Mouse (Mus musculus) heart, adult 11 months (tissue): ENCODE measurements around the gene Pim1.
A peak's percentile ranks its signal among the peaks of the same experiment; 100 is the strongest.
"Not testable (repeated sequence)": the region's sequence is repeated elsewhere in the genome, so short reads cannot be mapped to it uniquely, and the experiment has no call there.

Experiments
- DNase-seq: peaks from one replicate; pipeline ENCODE4 v3.0.0; 2022

The Pim1 gene

DNA sequence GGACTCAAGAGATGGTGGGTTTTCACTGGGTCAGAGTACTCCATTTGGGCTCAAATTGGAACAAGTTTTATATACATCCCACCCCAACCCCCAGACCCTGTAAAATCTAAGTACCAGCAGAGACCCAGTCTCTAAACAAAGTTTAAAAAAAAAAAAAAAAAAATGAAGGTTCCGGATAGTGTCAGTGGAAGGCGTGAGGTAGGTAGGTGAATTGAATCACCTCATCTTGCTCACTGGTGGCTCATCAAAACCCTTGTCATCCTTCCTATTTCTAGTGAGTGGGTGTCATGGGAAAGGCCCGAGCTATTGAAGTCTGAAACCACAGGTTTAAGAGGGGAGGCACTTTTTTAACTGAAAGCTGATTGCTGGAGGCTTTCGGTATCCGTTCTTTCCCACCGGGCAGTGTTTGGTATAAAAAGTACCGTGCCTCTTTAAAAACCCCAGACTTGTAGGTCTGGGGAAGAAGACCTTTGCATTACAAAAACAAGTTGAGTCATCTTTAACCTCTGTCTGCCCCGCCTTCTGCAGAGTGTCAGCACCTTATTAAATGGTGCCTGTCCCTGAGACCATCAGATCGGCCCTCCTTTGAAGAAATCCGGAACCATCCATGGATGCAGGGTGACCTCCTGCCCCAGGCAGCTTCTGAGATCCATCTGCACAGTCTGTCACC is 3.6 kb downstream of the Pim1 start:
- no peak for DNase-seq

DNA sequence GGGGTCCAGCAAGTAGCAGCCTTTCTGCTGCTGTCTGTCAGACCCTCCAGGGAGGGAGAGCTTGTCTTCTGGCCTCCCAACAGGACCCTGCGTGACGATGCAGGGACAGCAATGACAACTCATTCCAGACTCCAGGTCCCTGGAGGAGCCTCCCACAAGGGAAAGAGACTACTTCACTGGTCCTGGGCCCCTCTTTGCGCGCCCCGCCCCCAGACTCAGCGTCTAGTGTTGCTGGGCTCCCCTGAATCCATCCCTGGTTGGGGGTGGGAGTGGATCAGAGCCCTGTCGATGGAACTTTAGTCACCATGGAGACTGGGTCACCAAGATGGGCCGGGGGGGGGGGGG is 4.2 kb downstream of the Pim1 start:
- no peak for DNase-seq

DNA sequence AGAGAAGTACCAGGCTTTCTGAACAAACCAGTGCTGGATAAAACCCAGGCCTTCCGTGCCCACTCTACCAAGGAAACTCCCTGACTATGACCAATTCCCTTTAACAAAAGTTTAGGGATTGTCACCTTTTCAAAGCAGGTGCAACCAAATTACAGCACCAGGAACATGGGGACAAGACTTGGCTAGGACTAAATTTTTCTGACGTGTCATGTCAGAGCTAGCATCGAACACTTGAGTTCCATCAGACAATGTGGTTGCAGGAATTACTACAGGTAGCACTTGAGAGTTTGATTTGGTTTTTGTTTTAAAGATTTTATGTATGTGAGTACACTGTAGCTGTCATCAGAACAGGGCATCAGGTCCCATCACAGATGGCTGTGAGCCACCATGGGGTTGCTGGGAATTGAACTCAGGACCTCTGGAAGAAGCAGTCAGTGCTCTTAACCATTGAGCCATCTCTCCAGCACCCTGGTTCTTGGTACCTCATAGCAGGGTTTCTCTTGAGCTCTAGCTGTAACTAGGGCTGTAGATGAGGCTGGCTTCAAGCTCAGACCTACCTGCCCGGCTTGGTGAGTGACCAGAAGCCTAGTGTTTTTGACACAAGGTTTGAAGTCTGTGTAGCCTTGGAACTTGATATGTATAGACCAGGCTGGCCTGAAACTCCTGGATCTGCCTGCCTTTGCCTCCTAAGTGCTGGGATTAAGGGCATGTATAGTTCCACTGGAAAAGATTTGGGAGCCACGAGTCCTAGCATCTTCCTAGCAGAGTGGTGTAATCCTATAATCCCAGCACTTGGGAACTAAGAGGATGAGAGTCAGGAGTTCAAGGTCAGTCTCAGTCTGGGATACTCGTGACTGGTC is 5.9 kb downstream of the Pim1 start:
- DNase-seq = no peak

DNA sequence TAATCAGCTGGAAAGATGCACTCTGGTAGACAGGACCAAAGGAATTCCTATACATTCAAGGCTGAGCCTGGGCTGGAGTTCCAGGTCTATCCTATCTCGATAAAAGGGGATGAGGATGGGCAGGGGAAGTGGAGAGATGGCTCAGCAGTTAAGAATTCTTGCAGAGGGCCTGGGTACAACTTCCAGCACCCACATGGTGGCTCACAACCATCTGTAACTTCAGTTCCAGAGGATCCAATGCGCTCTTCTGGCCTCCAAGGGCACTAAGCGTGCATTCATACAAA is 6.5 kb downstream of the Pim1 start:
- DNase-seq = no peak

DNA sequence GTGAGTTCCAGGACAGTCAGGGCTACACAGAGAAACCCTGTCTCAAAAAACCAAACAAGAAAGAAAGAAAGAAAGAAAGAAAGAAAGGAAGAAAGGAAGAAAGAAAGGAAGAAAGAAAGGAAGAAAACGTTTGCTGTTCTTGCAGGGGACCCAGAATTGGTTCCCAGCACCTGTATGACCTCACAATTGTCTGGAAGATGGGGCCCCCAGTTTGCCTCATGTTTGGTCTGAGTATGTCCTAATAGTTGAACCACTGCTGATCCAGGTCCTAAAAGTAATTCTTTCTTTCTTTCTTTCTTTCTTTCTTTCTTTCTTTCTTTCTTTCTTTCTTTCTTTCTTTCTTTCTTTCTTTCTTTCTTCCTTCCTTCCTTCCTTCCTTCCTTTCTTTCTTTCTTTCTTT is 6.9 kb downstream of the Pim1 start:
- DNase-seq = not testable (repeated sequence)

DNA sequence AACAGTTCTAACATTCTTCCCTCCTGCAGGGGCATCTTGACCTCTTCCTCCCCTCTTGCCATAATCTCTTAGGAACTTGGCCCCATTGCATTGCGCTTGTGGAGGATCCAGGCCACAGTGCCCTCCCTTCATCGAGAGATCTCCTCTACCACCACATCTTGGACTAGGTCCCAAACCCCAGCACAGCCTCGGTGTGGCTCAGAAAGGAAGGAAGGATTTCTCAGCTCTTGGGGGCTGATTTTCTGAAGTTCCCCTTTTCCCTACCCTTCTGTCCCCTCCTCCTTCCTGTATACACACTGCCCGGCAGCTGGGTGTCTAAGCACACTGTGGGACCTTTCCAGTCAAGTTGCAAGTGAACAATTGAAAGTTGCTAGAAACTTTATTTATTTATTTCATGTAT is 7.5 kb downstream of the Pim1 start:
- DNase-seq = peak; percentile 97

DNA sequence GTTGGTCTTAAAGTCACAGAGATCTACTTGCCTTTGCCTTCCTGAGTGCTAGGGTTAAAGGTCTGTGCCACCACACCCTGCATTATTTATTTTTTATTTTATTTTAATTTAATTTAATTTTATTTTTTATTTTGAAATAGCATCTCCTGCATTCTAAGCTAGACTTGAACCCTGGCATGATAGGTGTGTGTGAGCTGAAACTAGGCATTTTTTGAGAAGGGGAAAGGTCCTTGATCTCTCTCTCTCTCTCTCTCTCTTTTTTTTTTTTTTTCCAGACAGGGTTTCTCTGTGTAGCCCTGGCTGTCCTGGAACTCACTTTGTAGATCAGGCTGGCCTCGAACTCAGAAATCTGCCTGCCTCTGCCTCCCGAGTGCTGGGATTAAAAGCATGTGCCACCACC is 8.4 kb downstream of the Pim1 start:
- DNase-seq = not testable (repeated sequence)

DNA sequence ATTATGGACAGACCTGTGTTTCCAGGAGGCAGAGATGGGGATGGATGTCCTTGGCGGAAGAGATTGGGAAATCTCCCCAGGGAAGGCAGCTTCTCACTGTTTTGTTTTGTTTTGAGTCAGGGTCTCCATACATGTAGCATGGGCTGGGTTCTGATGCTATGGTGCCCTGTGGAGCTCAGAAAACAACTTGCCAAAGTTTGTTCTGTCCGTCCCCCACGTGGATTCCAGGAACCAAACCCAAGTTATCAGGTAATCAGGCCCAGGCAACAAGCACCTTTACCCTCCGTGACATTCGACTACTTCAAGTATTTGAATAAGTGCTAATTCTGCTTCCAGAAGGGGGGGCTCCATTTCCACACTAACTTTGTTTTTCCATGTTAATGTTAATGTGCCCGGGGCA is 9.0 kb downstream of the Pim1 start:
- DNase-seq = no peak

DNA sequence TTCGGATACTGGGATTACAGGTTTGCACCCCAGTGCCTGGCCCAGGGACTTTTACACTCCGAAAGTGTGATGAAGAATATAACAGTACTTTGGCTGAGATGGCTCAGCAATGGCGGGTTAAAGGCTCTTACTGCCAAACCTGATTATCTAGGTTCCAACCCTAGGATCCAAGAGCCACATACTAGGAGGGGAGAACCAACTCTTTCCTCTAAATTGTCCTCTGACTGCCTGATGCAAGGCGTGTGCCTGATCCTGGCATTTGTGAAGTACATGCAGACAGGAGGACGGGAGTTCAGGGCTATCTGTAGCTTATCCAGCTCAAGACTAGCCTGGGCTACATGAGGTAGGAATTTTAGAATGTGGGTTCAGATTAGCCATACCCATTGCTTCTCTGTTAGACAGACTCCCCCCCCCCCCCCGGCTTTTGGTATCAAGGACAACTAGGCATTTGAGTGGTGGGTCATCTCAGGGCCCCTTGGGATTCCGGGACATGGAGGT is 9.7 kb downstream of the Pim1 start:
- no peak for DNase-seq

DNA sequence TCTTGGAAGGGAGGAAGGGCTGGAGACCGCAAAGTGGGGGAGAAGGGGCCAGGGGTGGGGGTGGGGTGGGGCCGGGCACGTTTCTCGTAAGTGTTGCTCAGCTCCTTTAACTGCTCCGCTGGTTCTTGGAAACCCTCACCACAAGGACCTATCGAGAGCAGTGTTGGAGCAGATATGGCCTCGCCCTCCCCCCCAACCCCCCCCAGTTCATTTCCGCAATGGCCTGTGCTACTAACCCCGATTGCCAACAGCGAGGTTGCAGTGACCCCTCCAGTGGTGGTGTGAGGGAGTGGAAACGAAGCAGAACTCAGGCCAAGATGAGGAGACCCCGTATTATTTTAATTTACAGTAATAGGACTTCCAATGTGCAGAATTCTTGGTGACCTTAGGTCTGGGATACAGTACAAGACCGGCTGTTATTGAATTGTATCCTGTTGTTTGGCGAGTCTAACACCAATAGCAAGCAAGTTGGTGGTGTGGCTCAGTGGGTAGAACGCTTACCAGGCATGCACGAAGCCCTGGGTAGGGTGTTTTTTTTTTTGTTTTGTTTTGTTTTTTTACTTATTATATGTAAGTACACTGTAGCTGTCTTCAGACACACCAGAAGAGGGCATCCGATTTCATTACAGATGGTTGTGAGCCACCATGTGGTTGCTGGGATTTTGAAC is 10.4 kb downstream of the Pim1 start:
- DNase-seq = no peak

DNA sequence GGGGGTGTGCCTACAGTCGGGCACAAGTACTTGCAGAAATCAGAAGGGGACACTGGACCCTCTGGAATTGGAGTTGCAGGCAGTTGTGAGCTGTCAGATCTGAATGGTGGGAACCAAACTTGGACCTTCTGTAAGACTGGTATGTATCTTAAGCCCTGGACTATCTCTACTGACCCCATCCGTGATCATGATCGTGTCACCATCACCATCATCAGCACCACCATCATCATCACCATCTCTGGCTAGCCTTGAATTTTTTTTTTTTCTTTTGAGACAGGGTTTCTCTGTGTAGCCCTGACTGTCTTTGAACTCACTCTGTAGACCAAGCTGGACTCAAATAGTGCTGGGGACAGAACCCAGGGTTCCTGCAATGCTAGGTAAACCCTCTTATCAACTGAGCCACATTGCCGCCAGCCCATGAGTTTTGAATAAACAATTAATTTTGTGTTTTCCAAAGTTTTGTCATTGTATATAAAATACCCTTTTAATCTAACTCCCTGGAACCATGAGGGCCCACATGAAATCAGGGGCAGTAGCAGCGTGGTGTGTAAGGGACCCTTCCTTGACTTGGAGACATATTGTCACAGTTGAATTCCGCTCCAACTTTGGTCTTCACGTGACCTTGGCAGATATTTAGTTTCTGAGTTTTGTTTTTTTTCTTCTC is 11.6 kb downstream of the Pim1 start:
- DNase-seq = no peak

DNA sequence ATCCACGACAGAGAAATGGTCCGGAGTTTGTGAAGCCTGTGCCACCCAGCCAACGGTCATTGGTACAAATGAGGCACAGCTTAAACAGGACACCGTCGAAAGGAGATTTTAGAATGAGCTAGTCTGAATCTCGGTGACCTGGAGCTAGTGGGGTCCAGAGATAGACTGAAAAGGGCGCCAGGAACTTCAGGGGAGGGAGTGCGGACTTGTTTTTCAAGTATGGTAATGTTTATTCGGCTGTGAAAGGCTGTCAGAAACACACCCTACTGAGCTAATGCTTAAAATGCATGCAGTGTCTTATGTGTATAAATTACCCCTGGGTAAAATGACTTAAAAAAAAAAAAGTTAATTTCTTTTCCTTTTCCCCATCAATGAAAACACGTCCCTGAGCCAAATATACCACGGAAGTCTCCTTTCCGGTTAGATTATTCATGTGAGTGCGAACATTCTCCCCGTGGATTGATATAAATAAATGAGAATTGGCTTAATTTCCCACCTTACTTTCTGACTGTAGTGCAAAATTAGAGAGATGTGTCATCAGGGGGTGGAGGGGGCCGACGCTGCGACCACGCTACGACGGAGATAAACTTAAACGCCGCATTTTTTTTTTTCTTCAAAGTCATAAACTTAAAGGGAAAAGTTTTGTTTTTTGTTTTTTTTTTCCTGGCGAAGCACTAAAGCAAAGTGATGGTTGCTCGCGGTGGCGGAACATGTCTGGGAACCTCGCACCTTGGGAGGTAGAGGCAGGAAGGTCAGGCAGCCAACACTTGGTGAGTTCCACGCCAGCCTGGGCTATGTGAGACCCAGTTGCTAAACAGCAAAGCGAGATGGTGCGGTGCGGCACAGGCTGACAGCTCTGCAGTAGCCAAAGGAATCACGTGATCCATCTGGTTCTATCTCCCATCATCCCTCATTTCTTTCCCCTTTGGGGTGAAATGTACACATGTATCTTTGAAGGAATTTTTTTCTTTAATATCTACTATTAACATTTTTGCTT is 12.4 kb downstream of the Pim1 start:
- no peak for DNase-seq

DNA sequence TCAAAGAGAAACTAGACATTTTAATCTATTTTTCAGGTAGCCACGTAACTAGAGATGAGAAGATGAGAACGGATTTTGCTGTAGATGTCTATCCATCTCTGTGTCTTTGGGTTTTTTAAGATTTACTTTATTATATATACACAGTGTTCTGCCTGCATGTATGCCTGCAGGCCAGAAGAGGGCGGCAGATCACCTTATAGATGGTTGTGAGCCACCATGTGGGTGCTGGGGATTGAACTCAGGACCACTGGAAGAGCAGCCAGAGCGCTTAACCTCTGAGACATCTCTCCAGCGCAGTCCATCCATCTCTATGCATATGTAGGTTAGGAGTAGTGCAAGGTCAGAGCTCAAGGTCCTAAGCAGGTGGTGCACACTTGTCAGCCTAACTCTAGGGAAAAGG is 13.1 kb downstream of the Pim1 start:
- DNase-seq = no peak

DNA sequence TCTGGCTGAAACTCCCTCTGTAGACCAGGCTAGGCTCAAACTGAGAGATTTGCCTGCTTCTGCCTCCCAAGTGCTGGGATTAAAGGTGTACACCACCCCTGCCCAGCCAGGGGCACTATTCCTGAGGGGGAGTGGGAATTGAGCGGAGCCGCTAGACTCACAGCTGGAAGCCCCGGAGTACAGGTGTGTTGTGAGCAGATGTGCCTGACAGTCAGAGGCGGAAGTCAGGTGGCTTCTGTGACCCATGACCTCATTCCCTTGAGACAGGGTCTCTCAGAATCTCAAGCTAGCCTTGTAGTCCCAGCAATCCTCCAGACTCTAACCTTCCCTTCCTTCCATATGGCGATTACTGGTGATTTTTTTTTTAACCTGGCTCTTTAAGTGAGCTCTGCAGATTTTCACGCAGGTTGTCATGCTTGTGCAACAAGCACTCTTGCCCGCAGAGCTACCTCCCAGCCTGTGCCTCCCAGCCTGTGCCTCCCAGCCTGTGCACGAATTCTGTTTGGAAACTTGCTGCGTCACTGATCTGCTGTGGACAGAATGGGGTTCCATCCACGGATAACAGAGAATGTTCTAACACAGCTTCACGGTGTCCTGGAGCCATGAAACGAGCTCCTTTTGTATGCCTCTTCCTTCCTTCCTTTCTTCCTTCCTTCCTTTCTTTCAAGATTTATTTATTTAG is 18.5 kb downstream of the Pim1 start:
- DNase-seq = no peak

DNA sequence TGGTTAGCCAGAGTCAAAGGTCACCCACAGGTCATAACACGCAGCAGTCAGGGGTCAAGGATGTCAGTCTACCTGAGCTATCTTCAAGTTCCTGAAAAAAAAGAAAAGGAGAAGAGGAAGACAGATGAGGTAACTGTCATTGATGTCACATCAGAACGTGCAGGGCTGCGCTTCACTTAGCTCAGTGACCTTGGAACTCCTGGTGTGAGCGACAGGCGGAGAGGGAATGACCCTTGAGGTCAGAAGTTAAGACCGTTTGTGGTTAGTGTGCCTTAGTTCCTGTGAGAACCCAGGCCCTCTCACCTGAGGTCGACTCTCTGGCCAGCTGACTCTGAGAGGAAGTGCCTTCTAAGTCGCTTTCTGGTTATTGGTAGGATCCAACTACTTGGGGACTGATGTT is 20.1 kb downstream of the Pim1 start:
- DNase-seq = no peak

DNA sequence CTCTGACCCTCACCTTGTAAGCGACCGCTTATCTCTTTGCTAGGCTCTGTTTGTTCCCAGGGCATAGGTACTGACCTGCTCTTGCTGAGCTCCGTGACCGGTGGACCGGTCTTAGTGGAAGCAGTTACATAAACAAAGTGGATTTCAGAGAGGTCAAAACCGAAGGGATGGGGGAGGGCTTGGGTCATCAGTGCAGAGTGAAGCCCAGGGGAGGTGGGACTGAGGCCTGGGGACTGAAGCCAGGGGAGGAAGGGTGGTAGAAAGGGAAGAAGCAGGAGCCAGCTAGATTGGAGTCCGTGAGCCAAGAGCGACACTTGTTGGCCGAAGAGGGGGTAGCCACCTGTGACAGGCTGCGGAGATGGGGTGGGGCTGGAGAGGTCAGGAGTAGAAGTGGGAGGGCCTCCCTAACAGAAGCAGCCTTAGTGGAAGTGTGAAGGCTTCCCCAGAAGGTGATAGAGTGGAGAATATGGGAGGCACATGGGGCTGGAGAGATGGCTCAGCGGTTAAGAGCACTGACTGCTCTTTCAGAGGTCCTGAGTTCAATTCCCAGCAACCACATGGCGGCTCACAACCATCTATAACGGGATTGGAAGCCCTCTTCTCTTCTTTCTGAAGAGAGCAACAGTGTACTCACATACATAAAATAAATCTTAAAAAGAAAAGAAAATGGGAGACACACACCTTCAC is 22.6 kb downstream of the Pim1 start:
- peak; percentile 97 for DNase-seq

DNA sequence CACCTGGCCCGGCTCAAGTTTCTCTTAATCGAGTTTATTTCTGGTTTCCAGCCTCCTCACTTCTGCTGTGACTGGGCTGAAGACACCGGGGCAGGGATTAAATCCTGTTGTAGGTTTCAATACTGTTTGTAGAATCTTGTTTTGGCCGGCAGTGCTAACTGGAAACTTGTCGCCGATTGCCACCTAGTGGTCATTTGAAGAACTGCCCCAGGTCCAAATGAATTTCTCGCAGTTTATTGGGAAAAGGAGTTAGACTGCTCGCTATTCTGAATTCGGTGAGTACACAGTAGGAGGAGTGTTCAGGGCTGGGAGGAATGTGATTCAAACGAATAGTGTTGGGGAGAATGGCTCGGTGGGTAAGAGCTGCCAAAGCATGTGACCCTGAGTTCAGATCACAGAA is 23.9 kb downstream of the Pim1 start:
- peak; percentile 93 for DNase-seq

DNA sequence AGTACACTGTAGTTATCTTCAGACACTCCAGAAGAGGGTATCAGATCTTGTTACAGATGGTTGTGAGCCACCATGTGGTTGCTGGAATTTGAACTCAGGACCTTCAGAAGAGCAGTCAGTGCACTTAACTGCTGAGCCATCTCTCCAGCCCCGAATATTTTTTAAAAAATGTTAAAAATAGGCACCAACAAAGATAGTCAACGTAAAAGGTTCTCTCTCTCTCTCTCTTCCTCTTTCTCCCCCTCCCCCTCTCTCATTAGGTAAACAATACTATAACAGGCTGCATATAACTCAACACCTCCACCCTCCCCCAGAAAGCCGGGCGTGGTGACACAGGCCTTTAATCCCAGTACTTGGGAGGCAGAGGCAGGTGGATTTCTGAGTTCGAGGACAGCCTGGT is 28.1 kb downstream of the Pim1 start:
- not testable (repeated sequence) for DNase-seq

DNA sequence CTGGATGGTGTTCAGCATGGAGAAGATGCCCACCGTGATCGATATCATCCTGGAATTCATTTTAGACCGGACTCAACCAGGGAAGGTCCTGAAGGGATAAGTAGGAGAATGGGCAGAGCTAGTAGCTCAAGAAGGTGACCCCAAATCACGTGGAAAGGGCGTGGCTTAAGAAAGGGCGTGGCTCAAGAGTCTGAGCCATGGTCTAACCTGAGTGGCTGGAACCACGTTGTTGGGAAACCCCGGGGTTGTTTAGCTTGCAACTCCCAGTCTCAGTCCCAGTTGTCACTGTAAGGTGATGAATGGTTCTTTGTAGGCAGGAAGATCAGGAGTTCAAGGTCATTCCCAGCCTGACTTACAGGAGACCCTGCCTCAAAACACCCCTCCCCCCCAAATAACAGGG is 29.2 kb downstream of the Pim1 start:
- DNase-seq = no peak

DNA sequence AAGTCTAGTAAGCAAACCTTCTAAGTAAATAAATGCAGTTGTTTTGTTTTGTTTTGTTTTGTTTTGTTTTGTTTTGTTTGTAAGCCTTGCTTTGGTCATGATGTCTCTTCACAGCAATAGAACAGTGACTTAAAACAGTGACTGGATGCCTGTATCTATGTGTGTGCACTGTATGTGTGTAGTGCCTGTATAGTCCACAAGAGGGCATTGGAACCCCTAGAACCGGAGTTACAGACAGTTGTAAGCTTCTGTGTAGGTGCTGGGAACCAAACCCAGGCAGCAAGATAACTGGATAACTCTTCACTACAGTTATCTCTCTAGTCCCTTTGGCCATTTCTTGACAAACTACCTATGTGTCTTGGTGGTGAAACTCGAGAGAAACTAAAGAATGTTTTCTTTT is 35.1 kb downstream of the Pim1 start:
- no peak for DNase-seq

DNA sequence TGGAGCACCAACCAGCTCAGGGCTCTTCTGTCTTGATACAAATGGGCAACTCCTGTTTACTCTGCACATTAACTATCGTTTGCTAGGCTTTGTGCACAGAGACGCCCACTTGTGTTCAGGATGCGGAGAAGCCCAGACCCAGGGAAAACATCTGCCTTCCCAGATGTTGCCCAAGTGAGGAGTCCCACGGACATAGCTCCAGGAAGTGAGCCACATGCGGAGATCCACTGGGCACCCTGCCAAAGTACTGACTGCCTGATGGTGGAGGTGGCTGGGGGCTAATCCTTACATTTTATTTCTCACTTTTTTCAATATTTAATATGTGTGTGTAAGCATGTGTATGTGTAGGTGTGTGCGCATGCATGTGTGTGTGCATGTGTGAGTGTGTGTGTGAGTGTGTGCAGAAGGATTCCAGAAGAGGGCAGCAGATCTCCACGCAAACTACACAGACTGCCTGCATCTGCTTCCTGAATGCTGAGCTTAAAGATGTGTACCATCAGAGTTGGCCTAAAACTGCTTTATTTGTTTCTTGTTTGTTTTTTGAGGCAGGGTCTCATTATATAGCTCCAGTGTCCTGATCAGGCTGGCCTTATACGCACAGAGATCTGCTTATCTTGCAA is 38.1 kb downstream of the Pim1 start:
- DNase-seq = no peak
